Mouse (Mus musculus) C2C12 (cell line): Measurements from ENCODE around the gene Snx30.

Experiments used
- CEBPB ChIP-seq: IDR thresholded peaks from one replicate; pipeline ENCODE4 v1.6.1; 2011; ENCODE audit warnings: low read depth, mild to moderate bottlenecking, control low read depth, moderate library complexity
- CTCF ChIP-seq: IDR thresholded peaks from one replicate; pipeline ENCODE4 v1.5.1; 2011; ENCODE audit not compliant: control insufficient read depth, insufficient read depth, insufficient read length
- MAX ChIP-seq: IDR thresholded peaks from one replicate; pipeline ENCODE4 v1.6.1; 2011; ENCODE audit warnings: mild to moderate bottlenecking, control low read depth
- MYOD1 ChIP-seq: IDR thresholded peaks from one replicate; pipeline ENCODE4 v1.6.1; 2011; ENCODE audit warnings: low read depth; ENCODE audit not compliant: control insufficient read depth, insufficient read length
- MYOG ChIP-seq: IDR thresholded peaks from one replicate; pipeline ENCODE4 v1.6.1; 2011; ENCODE audit not compliant: control insufficient read depth, insufficient read length; ENCODE audit errors: extremely low read depth
- USF1 ChIP-seq: IDR thresholded peaks from one replicate; pipeline ENCODE4 v1.6.1; 2011; ENCODE audit warnings: low read depth, mild to moderate bottlenecking, control low read depth, moderate library complexity

GRCm38 (mm10) chr4:59869488-59870057 lies 63.9 kb downstream of the Snx30 start:
- TF ChIP-seq CTCF, result no peak
- no peak for TF ChIP-seq USF1
- no peak for TF ChIP-seq MYOG
- no peak for TF ChIP-seq MAX
- TF ChIP-seq CEBPB, result no peak
- no peak for TF ChIP-seq MYOD1
